Mouse (Mus musculus): ENCODE results near the gene Slc35a3.

DNA sequence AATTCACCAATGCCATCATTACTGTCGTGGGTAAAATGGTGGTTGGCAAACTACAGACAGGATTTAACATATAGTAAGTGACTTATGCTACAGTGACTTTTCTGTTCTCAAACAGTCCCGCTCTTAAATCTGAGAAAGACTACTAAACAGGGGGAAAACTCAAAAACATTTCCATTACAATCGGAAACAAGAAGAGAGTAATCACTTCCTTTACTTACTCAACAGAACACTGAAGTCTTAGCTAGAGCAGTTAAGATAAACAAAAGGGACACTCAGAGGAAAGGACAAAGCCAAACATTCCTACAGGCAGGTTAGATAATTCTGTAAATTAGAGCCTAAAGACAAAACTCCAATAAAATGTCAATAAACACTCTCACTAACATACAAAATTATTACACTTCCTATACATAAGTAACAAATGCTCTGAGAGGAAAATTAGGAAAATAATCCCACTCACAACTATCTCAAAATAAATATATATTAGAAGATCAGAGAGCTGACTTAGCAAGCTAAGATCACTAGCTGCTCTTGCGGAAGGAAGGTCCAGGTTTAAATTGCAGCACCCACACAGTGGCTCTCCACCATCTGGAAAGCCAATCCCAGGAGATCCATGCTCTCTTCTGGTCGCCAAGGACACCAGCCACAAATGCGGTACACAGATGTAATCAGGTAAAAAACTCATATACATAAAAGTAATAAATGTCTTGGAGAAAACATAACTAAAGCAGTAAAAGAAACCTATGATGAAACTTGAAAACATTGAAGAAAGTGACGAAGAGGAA, 56.3 kb downstream of the Slc35a3 start:
- TF ChIP-seq CTCF (IDR thresholded peaks at IDR 0.05; ENCODE audit: borderline replicate concordance, insufficient read depth, low read depth, low read length) (no peak), POLR2A (IDR thresholded peaks at IDR 0.05; ENCODE audit: borderline replicate concordance, insufficient read depth, low read length) (no peak)

Data from cerebellum, adult 2 months (tissue).